Comparison of ENCODE assay signal across 1 mouse cellular context in the genomic region with DNA sequence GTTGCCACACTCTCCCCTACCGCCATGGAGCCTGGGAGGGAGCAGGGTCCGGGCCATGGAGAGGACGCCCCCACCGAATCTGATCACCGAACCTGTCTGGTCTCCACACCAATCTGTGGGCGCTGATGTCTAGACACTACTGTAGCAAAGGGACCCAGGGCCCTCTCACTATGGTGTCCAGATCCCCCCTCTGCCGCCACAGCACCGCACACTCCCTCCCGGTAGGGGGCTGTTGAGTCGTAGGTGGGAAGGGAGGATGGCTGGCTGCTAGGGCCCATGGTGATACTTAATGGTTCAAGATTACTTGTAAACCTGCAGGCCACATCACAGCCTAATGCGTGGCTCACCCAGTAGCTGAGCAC.
TF ChIP-seq lines count a peak whose summit lies in the region.

No protein-coding gene starts in this region.

TF ChIP-seq in CH12.LX, 34 proteins besides CTCF, POLR2A, EP300 and RAD21:
- TF ChIP-seq TCF12 (IDR thresholded peaks at IDR 0.05; ENCODE audit: low read depth, low read length): no peak
- no peak for TF ChIP-seq NELFE (IDR thresholded peaks at IDR 0.05; ENCODE audit: low read depth, low read length)
- TF ChIP-seq ELF1 (IDR thresholded peaks at IDR 0.05; ENCODE audit: low read depth, low read length): no peak
- no peak for TF ChIP-seq ETS1 (conservative IDR thresholded peaks at IDR 0.05; ENCODE audit: low read depth, low read length)
- no peak for TF ChIP-seq BHLHE40 (IDR thresholded peaks at IDR 0.05; ENCODE audit: low read depth, low read length)
- no peak for TF ChIP-seq SMC3 (IDR thresholded peaks at IDR 0.05; ENCODE audit: low read depth, low read length)
- no peak for TF ChIP-seq CHD2 (IDR thresholded peaks at IDR 0.05; ENCODE audit: low read length)
- TF ChIP-seq CHD1 (IDR thresholded peaks at IDR 0.05; ENCODE audit: low read depth, low read length): no peak
- no peak for TF ChIP-seq KAT2A (IDR thresholded peaks at IDR 0.05; ENCODE audit: insufficient replicate concordance, low read length)
- no peak for TF ChIP-seq NRF1 (IDR thresholded peaks at IDR 0.05; ENCODE audit: low read depth, low read length)
- TF ChIP-seq USF2 (conservative IDR thresholded peaks at IDR 0.05; ENCODE audit: low read depth, low read length): no peak
- no peak for TF ChIP-seq JUN (IDR thresholded peaks at IDR 0.05; ENCODE audit: insufficient read depth, low read depth, low read length)
- TF ChIP-seq MXI1 (IDR thresholded peaks at IDR 0.05; ENCODE audit: low read depth, low read length): no peak
